Mouse (Mus musculus): Measurements from ENCODE around the gene Atp6v1f. TPM values are rescaled to one million over a fixed set of nuclear protein-coding genes. Genes with fewer than 3 reads are reported as not detected.

The Atp6v1f gene
- polyA plus RNA-seq, 1 experiment: 282 TPM

GRCm38 (mm10) chr6:29461502-29461901 is 6.0 kb upstream of the Atp6v1f start:
- DNase-seq (ENCODE audit: low spot score): no peak

- no peak for DNase-seq (ENCODE audit: low spot score)
Observed at GRCm38 (mm10) chr6:29463388-29463787, 4.1 kb upstream of the Atp6v1f start.

- DNase-seq (ENCODE audit: low spot score): no peak
Observed at GRCm38 (mm10) chr6:29468851-29469250, 1.3 kb downstream of the Atp6v1f start.

- no peak for DNase-seq (ENCODE audit: low spot score)
Observed at GRCm38 (mm10) chr6:29471137-29471536, 3.6 kb downstream of the Atp6v1f start, which contains the start of gene Atp6v1fnb. Gene Atp6v1fnb (plus strand): TSS chr6:29471437.

- peak; percentile 40 for DNase-seq (ENCODE audit: low spot score)
Observed at GRCm38 (mm10) chr6:29473941-29474691, 6.6 kb downstream of the Atp6v1f start.

GRCm38 (mm10) chr6:29474736-29475135 is 7.2 kb downstream of the Atp6v1f start:
- DNase-seq (ENCODE audit: low spot score): no peak

GRCm38 (mm10) chr6:29482691-29483090 is 15.2 kb downstream of the Atp6v1f start:
- no peak for DNase-seq (ENCODE audit: low spot score)

- DNase-seq (ENCODE audit: low spot score): peak; percentile 49
Observed at GRCm38 (mm10) chr6:29484716-29485559, 17.4 kb downstream of the Atp6v1f start.

- DNase-seq (ENCODE audit: low spot score): no peak
Observed at GRCm38 (mm10) chr6:29485951-29486350, 18.4 kb downstream of the Atp6v1f start.

GRCm38 (mm10) chr6:29494101-29494500 is 26.6 kb downstream of the Atp6v1f start:
- DNase-seq (ENCODE audit: low spot score): no peak

GRCm38 (mm10) chr6:29496270-29496669 is 28.8 kb downstream of the Atp6v1f start:
- DNase-seq (ENCODE audit: low spot score): no peak

- no peak for DNase-seq (ENCODE audit: low spot score)
Observed at GRCm38 (mm10) chr6:29497791-29498190, 30.3 kb downstream of the Atp6v1f start.

- no peak for DNase-seq (ENCODE audit: low spot score)
Observed at GRCm38 (mm10) chr6:29500177-29500576, 32.7 kb downstream of the Atp6v1f start.

- DNase-seq (ENCODE audit: low spot score): no peak
Observed at GRCm38 (mm10) chr6:29500810-29501209, 33.3 kb downstream of the Atp6v1f start.

GRCm38 (mm10) chr6:29501599-29501998 is 34.1 kb downstream of the Atp6v1f start:
- DNase-seq (ENCODE audit: low spot score): no peak

- no peak for DNase-seq (ENCODE audit: low spot score)
Observed at GRCm38 (mm10) chr6:29505493-29505892, 38.0 kb downstream of the Atp6v1f start.

GRCm38 (mm10) chr6:29506834-29507233 is 39.3 kb downstream of the Atp6v1f start:
- no peak for DNase-seq (ENCODE audit: low spot score)

- no peak for DNase-seq (ENCODE audit: low spot score)
Observed at GRCm38 (mm10) chr6:29507447-29508309, 40.2 kb downstream of the Atp6v1f start, which contains the start of gene Kcp. Gene Kcp (minus strand): TSS chr6:29507952.

GRCm38 (mm10) chr6:29509086-29509485 is 41.6 kb downstream of the Atp6v1f start:
- no peak for DNase-seq (ENCODE audit: low spot score)

GRCm38 (mm10) chr6:29513284-29513683 is 45.8 kb downstream of the Atp6v1f start:
- DNase-seq (ENCODE audit: low spot score): no peak

- peak; percentile 62 for DNase-seq (ENCODE audit: low spot score)
Observed at GRCm38 (mm10) chr6:29517139-29517538, 49.6 kb downstream of the Atp6v1f start.
